13 mouse cellular contexts compared by ENCODE assay signal in the genomic region with DNA sequence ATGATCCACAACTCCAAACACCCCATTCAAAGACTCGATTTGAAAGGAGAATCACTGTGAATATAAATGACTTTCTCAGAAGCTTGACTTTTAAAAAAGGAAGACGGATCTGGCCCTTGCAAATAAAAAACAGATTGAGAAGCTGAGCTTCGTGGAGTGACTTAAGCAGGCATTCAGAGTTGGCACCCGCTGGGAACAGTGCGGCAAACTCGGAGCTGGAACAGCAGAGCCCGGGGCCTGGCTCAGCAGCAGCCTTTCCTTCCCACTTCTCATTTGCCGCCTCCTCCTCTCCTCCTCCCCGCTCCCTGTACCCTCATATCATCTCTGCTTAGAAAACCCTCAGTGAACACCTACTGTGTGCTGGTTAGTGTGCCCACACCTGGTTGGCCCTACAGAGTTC. TPM values are rescaled to one million over a fixed set of nuclear protein-coding genes. Genes with fewer than 3 reads are reported as not detected.
DNase-seq lines count a peak whose midpoint lies in the region; ATAC-seq and TF ChIP-seq lines count a peak whose summit lies in the region.
"Had no signal": no experiment of that assay in that cellular context is flagged by ENCODE, and none has a peak within 500 bp of the region (broad histone marks: within the 10 kb centered on the region; RNA-seq: fewer than 3 reads in every experiment).

No protein-coding gene starts in this region.

- H3K9me3 ChIP-seq in forebrain, postnatal 0 days (ENCODE audit: low read length): no peaks in the 10 kb centered on the region
- H3K9me3 ChIP-seq in limb, embryonic 10.5 days (replicated peaks): no peaks in the 10 kb centered on the region
- H3K9me3 ChIP-seq: heart, embryonic 15.5 days; neural tube, embryonic 15.5 days had no signal

- H3K4me3 ChIP-seq in forebrain, postnatal 0 days (ENCODE audit: low read depth, low read length): no peak overlapping the region
- H3K4me3 ChIP-seq in limb, embryonic 10.5 days: no peak overlapping the region
- H3K4me3 ChIP-seq: heart, embryonic 15.5 days; neural tube, embryonic 15.5 days had no signal

- peak overlapping the region; percentile 18; the same call in 1 of the 2 replicates for H3K4me2 ChIP-seq in forebrain, postnatal 0 days (ENCODE audit: low read depth)
- H3K4me2 ChIP-seq: heart, embryonic 15.5 days; neural tube, embryonic 15.5 days had no signal

- no peak for TF ChIP-seq CTCF in forebrain, postnatal 0 days (IDR thresholded peaks at IDR 0.05; ENCODE audit: low read depth)

- no peaks in the 10 kb centered on the region for H3K27me3 ChIP-seq in forebrain, postnatal 0 days (ENCODE audit: insufficient read depth, low read length)
- peaks cover 7% of the 10 kb centered on the region; the same call in 1 of the 2 replicates for H3K27me3 ChIP-seq in limb, embryonic 10.5 days (ENCODE audit: low read depth, poor library complexity, severe bottlenecking)
- H3K27me3 ChIP-seq: neural tube, embryonic 15.5 days had no signal

- peaks cover 6% of the 10 kb centered on the region; the same call in 1 of the 2 replicates for H3K4me1 ChIP-seq in forebrain, postnatal 0 days (ENCODE audit: insufficient read depth)
- peaks cover 33% of the 10 kb centered on the region for H3K4me1 ChIP-seq in limb, embryonic 10.5 days
- H3K4me1 ChIP-seq: heart, embryonic 15.5 days had no signal

- H3K27ac ChIP-seq in forebrain, postnatal 0 days (ENCODE audit: low read depth, low read length): peak overlapping the region; percentile 66
- no peak overlapping the region for H3K27ac ChIP-seq in limb, embryonic 10.5 days
- H3K27ac ChIP-seq: heart, embryonic 15.5 days; neural tube, embryonic 15.5 days had no signal

- H3K9ac ChIP-seq in forebrain, postnatal 0 days: 0 out of 2 replicates have a peak overlapping the region, but pooled peaks have one; percentile 22
- H3K9ac ChIP-seq: heart, embryonic 15.5 days; neural tube, embryonic 15.5 days had no signal

- peak; percentile 86 for ATAC-seq in forebrain, postnatal 0 days

- 11% methylated on average over 9 of the region's 9 CpGs for WGBS in forebrain, postnatal 0 days
- 32% methylated on average over 9 of the region's 9 CpGs for whole genome bisulfite sequencing in limb, embryonic 10.5 days

- no peaks in the 10 kb centered on the region for H3K36me3 ChIP-seq in forebrain, postnatal 0 days (ENCODE audit: insufficient read depth)
- no peaks in the 10 kb centered on the region for H3K36me3 ChIP-seq in limb, embryonic 10.5 days
- H3K36me3 ChIP-seq: heart, embryonic 15.5 days; neural tube, embryonic 15.5 days had no signal

- peak; percentile 14 for DNase-seq in cerebellum, adult 9-10 months
- no peak for DNase-seq in cerebellum, adult 11 months
- peak; percentile 81 for DNase-seq in forebrain, postnatal 0 days
- DNase-seq in layer of hippocampus, postnatal 10 days (ENCODE audit: low spot score in 2 of 2): peak; percentile 41 to 56
- peak; percentile 77 for DNase-seq in right cerebral cortex, adult 18-20 months
- no peak for DNase-seq in gastrocnemius, adult 18-20 months (ENCODE audit: low spot score)
- DNase-seq in limb, embryonic 10.5 days (ENCODE audit: low spot score): no peak
- no peak for DNase-seq in urinary bladder, postnatal 25 days (ENCODE audit: low spot score)
- DNase-seq: adrenal gland, postnatal 10 days; kidney, adult 8-10 months; lung, postnatal 4 days had no signal

RNA-seq across cellular contexts. Expression of a gene that starts 34.1 kb away (rescaled TPM):
- 17.6 and 22.2 TPM in 2 replicates for total RNA-seq in forebrain, postnatal 0 days (2014; rRNA removed)
- polyA plus RNA-seq in forebrain, postnatal 0 days (2015; fragmentation: Nextera tagmentation; extraction: Ambion mirVana): 10.8 and 14.2 TPM in 2 replicates
- 10 to 100 TPM; 24.0 to 34.8 TPM for total RNA-seq in layer of hippocampus, postnatal 10 days (2021)
- under 1 TPM; 0.45 to 0.84 TPM for total RNA-seq in gastrocnemius, adult 18-20 months (2021)
- polyA plus RNA-seq in limb, embryonic 10.5 days (2016; fragmentation: Nextera tagmentation; extraction: Ambion mirVana): 2.6 and 3.3 TPM in 2 replicates

Comparison
In these comparisons a context has a peak if more than half of its experiments do, and no peak if none do; other contexts are left out.
1. DNase-seq: peak in cerebellum, adult 9-10 months (single experiment), forebrain, postnatal 0 days (single experiment), layer of hippocampus, postnatal 10 days (2 of 2) and right cerebral cortex, adult 18-20 months (single experiment); none in cerebellum, adult 11 months (single experiment), gastrocnemius, adult 18-20 months (single experiment), limb, embryonic 10.5 days (single experiment) and urinary bladder, postnatal 25 days (single experiment).
2. RNA of a gene that starts 34.1 kb away (total RNA-seq): 24.0 to 34.8 TPM in layer of hippocampus, postnatal 10 days and 17.6 to 22.2 TPM in forebrain, postnatal 0 days; 0.45 to 0.84 TPM in gastrocnemius, adult 18-20 months; every median in the first group is over 10 times any median in the second.